22 mouse cellular contexts compared by ENCODE assay signal in the genomic region with DNA sequence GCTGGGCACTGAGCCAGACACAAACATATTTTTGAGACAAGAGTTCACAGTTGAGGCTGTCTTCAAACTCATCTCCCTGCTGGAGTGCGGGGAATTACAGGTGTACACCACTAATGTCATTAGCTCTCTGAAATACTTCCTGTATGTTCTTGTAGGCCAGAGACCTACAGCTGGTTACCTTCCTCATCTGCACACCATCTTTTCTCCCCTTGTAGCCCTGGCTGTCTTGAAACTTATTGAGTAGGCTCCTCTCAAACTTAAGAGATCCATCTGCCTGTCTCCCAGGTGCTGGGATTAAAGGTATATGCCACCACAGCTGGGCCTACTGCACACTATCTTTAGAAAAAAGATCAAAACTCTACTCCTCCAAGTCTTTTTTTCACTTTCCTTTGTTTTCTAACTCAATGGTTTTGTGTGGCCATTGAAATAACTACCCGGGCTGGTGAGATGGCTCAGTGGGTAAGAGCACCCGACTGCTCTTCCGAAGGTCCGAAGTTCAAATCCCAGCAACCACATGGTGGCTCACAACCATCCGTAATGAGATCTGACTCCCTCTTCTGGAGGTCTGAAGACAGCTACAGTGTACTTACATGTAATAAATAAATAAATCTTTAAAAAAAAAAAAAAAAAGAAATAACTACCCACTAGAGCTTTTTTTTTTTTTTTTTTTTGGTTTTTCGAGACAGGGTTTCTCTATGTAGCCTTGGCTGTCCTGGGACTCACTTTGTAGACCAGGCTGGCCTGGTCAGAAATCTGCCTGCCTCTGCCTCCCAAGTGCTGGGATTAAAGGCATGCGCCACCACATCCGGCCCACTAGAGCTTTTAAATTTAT. TPM values are rescaled to one million over a fixed set of nuclear protein-coding genes. Genes with fewer than 3 reads are reported as not detected.
DNase-seq lines count a peak whose midpoint lies in the region; ATAC-seq and TF ChIP-seq lines count a peak whose summit lies in the region.
"Not testable (repeated sequence)": the region's sequence is repeated elsewhere in the genome, so short reads cannot be mapped to it uniquely, and the experiment has no call there.
"Had no signal": no experiment of that assay in that cellular context is flagged by ENCODE, and none has a peak within 500 bp of the region (broad histone marks: within the 10 kb centered on the region; RNA-seq: fewer than 3 reads in every experiment).

No protein-coding gene starts in this region.

- not testable (repeated sequence) for H3K9ac ChIP-seq in heart, embryonic 11.5 days (ENCODE audit: low read depth, low read length); intestine, embryonic 16.5 days (ENCODE audit: low read depth, low read length); midbrain, embryonic 14.5 days (replicated peaks; ENCODE audit: low read length)
- peak overlapping the region; percentile 0; the same call in 1 of the 2 replicates for H3K9ac ChIP-seq in liver, embryonic 15.5 days

- TF ChIP-seq CTCF in G1E (IDR thresholded peaks at IDR 0.05; ENCODE audit: low read depth, low read length) = not testable (repeated sequence)

- not testable (repeated sequence) for H3K9me3 ChIP-seq in G1E (replicated peaks); heart, embryonic 11.5 days (replicated peaks; ENCODE audit: control insufficient read depth, low read length); intestine, embryonic 16.5 days (ENCODE audit: control insufficient read depth, low read length); limb, embryonic 10.5 days (replicated peaks); liver, embryonic 15.5 days (replicated peaks); midbrain, embryonic 14.5 days (ENCODE audit: control insufficient read depth, low read length)

- H3K27ac ChIP-seq in heart, embryonic 11.5 days (ENCODE audit: low read depth, low read length) = peak overlapping the region; percentile 29; the same call in 1 of the 2 replicates
- H3K27ac ChIP-seq in intestine, embryonic 16.5 days (ENCODE audit: low read length) = peak overlapping the region; percentile 97
- H3K27ac ChIP-seq in limb, embryonic 10.5 days; midbrain, embryonic 14.5 days (replicated peaks; ENCODE audit: low read depth, low read length): not testable (repeated sequence)
- peak overlapping the region; percentile 81; the same call in 1 of the 2 replicates for H3K27ac ChIP-seq in liver, embryonic 15.5 days (replicated peaks)

- not testable (repeated sequence) for ATAC-seq in G1E (ENCODE audit: extremely low read depth, insufficient number of reproducible peaks, low FRiP score, poor library complexity, severe bottlenecking); heart, embryonic 11.5 days (replicated peaks; ENCODE audit: insufficient number of reproducible peaks, low FRiP score, low TSS enrichment); intestine, embryonic 16.5 days; liver, embryonic 15.5 days (ENCODE audit: insufficient read depth); midbrain, embryonic 14.5 days (ENCODE audit: low FRiP score, low TSS enrichment)

- H3K4me1 ChIP-seq in G1E (ENCODE audit: insufficient read depth, low read depth, low read length) = peaks cover 25% of the 10 kb centered on the region
- H3K4me1 ChIP-seq in heart, embryonic 11.5 days (ENCODE audit: control insufficient read depth, insufficient read depth, low read length) = peaks cover 10% of the 10 kb centered on the region
- H3K4me1 ChIP-seq in intestine, embryonic 16.5 days (ENCODE audit: control insufficient read depth, insufficient read depth, low read length) = peaks cover 22% of the 10 kb centered on the region
- H3K4me1 ChIP-seq in limb, embryonic 10.5 days = not testable (repeated sequence)
- H3K4me1 ChIP-seq in liver, embryonic 15.5 days (replicated peaks) = peaks cover 36% of the 10 kb centered on the region
- H3K4me1 ChIP-seq in midbrain, embryonic 14.5 days (ENCODE audit: control insufficient read depth, insufficient read depth, low read length) = peaks cover 12% of the 10 kb centered on the region

- H3K27me3 ChIP-seq in G1E (ENCODE audit: insufficient read depth, low read length); heart, embryonic 11.5 days (ENCODE audit: control insufficient read depth, insufficient read depth, low read length); intestine, embryonic 16.5 days (replicated peaks; ENCODE audit: control insufficient read depth, insufficient read depth, low read length); limb, embryonic 10.5 days (ENCODE audit: low read depth, poor library complexity, severe bottlenecking); liver, embryonic 15.5 days; midbrain, embryonic 14.5 days (ENCODE audit: control insufficient read depth, insufficient read depth, low read length): not testable (repeated sequence)

- DNase-seq in 3T3-L1 (ENCODE audit: low read depth, low spot score) = peak; percentile 30
- not testable (repeated sequence) for DNase-seq in G1E (ENCODE audit: low spot score); limb, embryonic 10.5 days (ENCODE audit: low spot score)
- peak; percentile 50 for DNase-seq in embryo, embryonic 9.5 days (ENCODE audit: extremely low spot score)
- DNase-seq in midbrain, embryonic 14.5 days = peak; percentile 7

- peak overlapping the region; percentile 7; the same call in 1 of the 2 replicates for H3K4me3 ChIP-seq in G1E (ENCODE audit: low read depth, low read length)
- not testable (repeated sequence) for H3K4me3 ChIP-seq in heart, embryonic 11.5 days (ENCODE audit: low read depth, low read length); intestine, embryonic 16.5 days (ENCODE audit: low read length); liver, embryonic 15.5 days (replicated peaks); midbrain, embryonic 14.5 days (replicated peaks; ENCODE audit: low read depth, low read length)
- H3K4me3 ChIP-seq in limb, embryonic 10.5 days = peak overlapping the region; percentile 98; the same call in 1 of the 2 replicates

- peaks cover 37% of the 10 kb centered on the region for H3K36me3 ChIP-seq in G1E (replicated peaks)
- H3K36me3 ChIP-seq in heart, embryonic 11.5 days (ENCODE audit: control insufficient read depth, insufficient read depth, low read length) = peaks cover 19% of the 10 kb centered on the region
- H3K36me3 ChIP-seq in intestine, embryonic 16.5 days (ENCODE audit: control insufficient read depth, insufficient read depth, low read length) = not testable (repeated sequence)
- H3K36me3 ChIP-seq in limb, embryonic 10.5 days = peaks cover 29% of the 10 kb centered on the region
- H3K36me3 ChIP-seq in liver, embryonic 15.5 days (replicated peaks) = peaks cover 17% of the 10 kb centered on the region
- peaks cover 25% of the 10 kb centered on the region for H3K36me3 ChIP-seq in midbrain, embryonic 14.5 days (ENCODE audit: control insufficient read depth, insufficient read depth, low read length)

- not testable (repeated sequence) for H3K4me2 ChIP-seq in heart, embryonic 11.5 days; intestine, embryonic 16.5 days (ENCODE audit: low read depth, low read length); liver, embryonic 15.5 days; midbrain, embryonic 14.5 days (ENCODE audit: low read length)

- WGBS in heart, embryonic 11.5 days (ENCODE audit: insufficient replicate concordance) = 58% methylated on average over 9 of the region's 9 CpGs
- 49% methylated on average over 9 of the region's 9 CpGs for WGBS in intestine, embryonic 16.5 days
- 69% methylated on average over 9 of the region's 9 CpGs for WGBS in limb, embryonic 10.5 days
- 34% methylated on average over 9 of the region's 9 CpGs for WGBS in liver, embryonic 15.5 days (ENCODE audit: insufficient replicate concordance)
- WGBS in midbrain, embryonic 14.5 days = 60% methylated on average over 9 of the region's 9 CpGs

RNA-seq across cellular contexts. Expression of gene Hspa1b, which starts 10.1 kb away (rescaled TPM):
- total RNA-seq in G1E (2014; fragmentation: Nextera tagmentation) (0.24 TPM in 1 of 2 replicates, not detected in the other), G1E (2017) (0.11 and 0.35 TPM in 2 replicates)
- polyA plus RNA-seq in G1E (2012) = 0.93 and 0.94 TPM in 2 replicates
- polyA plus RNA-seq in heart, embryonic 11.5 days (2014; fragmentation: Nextera tagmentation; extraction: Ambion mirVana) = 0.48 and 0.50 TPM in 2 replicates
- 0.22 and 0.24 TPM in 2 replicates for polyA plus RNA-seq in intestine, embryonic 16.5 days (2015; fragmentation: Nextera tagmentation; extraction: Ambion mirVana)
- polyA plus RNA-seq in limb, embryonic 10.5 days (2016; fragmentation: Nextera tagmentation; extraction: Ambion mirVana) = 0.08 and 0.14 TPM in 2 replicates
- 0.06 and 0.14 TPM in 2 replicates for polyA plus RNA-seq in liver, embryonic 15.5 days (2015; fragmentation: Nextera tagmentation; extraction: Ambion mirVana)
- 0.17 and 0.53 TPM in 2 replicates for polyA plus RNA-seq in midbrain, embryonic 14.5 days (2014; fragmentation: Nextera tagmentation; extraction: Ambion mirVana)
- polyA plus RNA-seq: forebrain, embryonic 16.5 days had no signal

RNA-seq across cellular contexts. Expression of gene Neu1, which starts 17.9 kb away (rescaled TPM):
- 11.6 and 12.6 TPM in 2 replicates for total RNA-seq in G1E (2014; fragmentation: Nextera tagmentation)
- 17.2 and 19.7 TPM in 2 replicates for total RNA-seq in G1E (2017)
- polyA plus RNA-seq in G1E (2012) = 9.2 and 12.0 TPM in 2 replicates
- polyA plus RNA-seq in heart, embryonic 11.5 days (2014; fragmentation: Nextera tagmentation; extraction: Ambion mirVana) = 16.0 and 16.6 TPM in 2 replicates
- 226 and 301 TPM in 2 replicates for polyA plus RNA-seq in intestine, embryonic 16.5 days (2015; fragmentation: Nextera tagmentation; extraction: Ambion mirVana)
- 14.6 and 16.1 TPM in 2 replicates for polyA plus RNA-seq in limb, embryonic 10.5 days (2016; fragmentation: Nextera tagmentation; extraction: Ambion mirVana)
- 17.1 and 19.8 TPM in 2 replicates for polyA plus RNA-seq in liver, embryonic 15.5 days (2015; fragmentation: Nextera tagmentation; extraction: Ambion mirVana)
- polyA plus RNA-seq in midbrain, embryonic 14.5 days (2014; fragmentation: Nextera tagmentation; extraction: Ambion mirVana) = 25.1 and 28.2 TPM in 2 replicates

RNA-seq across cellular contexts. Expression of gene Gm20481, which starts 20.8 kb away (rescaled TPM):
- total RNA-seq in G1E (2014; fragmentation: Nextera tagmentation) (not detected in 2 replicates), G1E (2017) (0.44 TPM in 1 of 2 replicates, not detected in the other)
- polyA plus RNA-seq in G1E (2012) = not detected in 2 replicates
- not detected in 2 replicates for polyA plus RNA-seq in heart, embryonic 11.5 days (2014; fragmentation: Nextera tagmentation; extraction: Ambion mirVana)
- polyA plus RNA-seq in intestine, embryonic 16.5 days (2015; fragmentation: Nextera tagmentation; extraction: Ambion mirVana) = not detected in 2 replicates
- polyA plus RNA-seq in limb, embryonic 10.5 days (2016; fragmentation: Nextera tagmentation; extraction: Ambion mirVana) = not detected in 2 replicates
- 0.32 TPM in 1 of 2 replicates, not detected in the other for polyA plus RNA-seq in liver, embryonic 15.5 days (2015; fragmentation: Nextera tagmentation; extraction: Ambion mirVana)
- polyA plus RNA-seq in midbrain, embryonic 14.5 days (2014; fragmentation: Nextera tagmentation; extraction: Ambion mirVana) = 1.1 and 2.3 TPM in 2 replicates
- total RNA-seq: adrenal gland, postnatal 25 days; gastrocnemius, postnatal 25 days; heart, adult 2 months; heart, postnatal 4 days; layer of hippocampus, adult 2 months; layer of hippocampus, postnatal 36 days; left cerebral cortex, postnatal 14 days; liver, adult 2 months; megakaryocyte, adult 5-6 weeks had no signal
- polyA plus RNA-seq: erythroblast, embryonic 14.5 days; forebrain, embryonic 16.5 days; heart, adult 2 months; heart, embryonic 15.5 days; liver, adult 2 months; midbrain, embryonic 16.5 days; thymus, adult 2 months had no signal

RNA-seq across cellular contexts. Expression of gene Hspa1a, which starts 23.0 kb away (rescaled TPM):
- total RNA-seq in G1E (2014; fragmentation: Nextera tagmentation) = not detected in 2 replicates
- 0.06 TPM in 1 of 2 replicates, not detected in the other for total RNA-seq in G1E (2017)
- 0.18 and 0.22 TPM in 2 replicates for polyA plus RNA-seq in G1E (2012)
- 1.9 and 2.5 TPM in 2 replicates for polyA plus RNA-seq in heart, embryonic 11.5 days (2014; fragmentation: Nextera tagmentation; extraction: Ambion mirVana)
- polyA plus RNA-seq in intestine, embryonic 16.5 days (2015; fragmentation: Nextera tagmentation; extraction: Ambion mirVana) = 6.3 and 6.6 TPM in 2 replicates
- polyA plus RNA-seq in limb, embryonic 10.5 days (2016; fragmentation: Nextera tagmentation; extraction: Ambion mirVana) = 1.1 and 1.4 TPM in 2 replicates
- 0.96 and 1.6 TPM in 2 replicates for polyA plus RNA-seq in liver, embryonic 15.5 days (2015; fragmentation: Nextera tagmentation; extraction: Ambion mirVana)
- 5.6 and 8.1 TPM in 2 replicates for polyA plus RNA-seq in midbrain, embryonic 14.5 days (2014; fragmentation: Nextera tagmentation; extraction: Ambion mirVana)

RNA-seq across cellular contexts. Expression of gene Hspa1l, which starts 23.6 kb away (rescaled TPM):
- total RNA-seq in G1E (2014; fragmentation: Nextera tagmentation) = not detected in 2 replicates
- total RNA-seq in G1E (2017) = 0.05 and 0.12 TPM in 2 replicates
- polyA plus RNA-seq in G1E (2012) = not detected in 2 replicates
- 1.7 and 4.0 TPM in 2 replicates for polyA plus RNA-seq in heart, embryonic 11.5 days (2014; fragmentation: Nextera tagmentation; extraction: Ambion mirVana)
- polyA plus RNA-seq in intestine, embryonic 16.5 days (2015; fragmentation: Nextera tagmentation; extraction: Ambion mirVana) = 0.38 and 0.57 TPM in 2 replicates
- 0.58 and 0.85 TPM in 2 replicates for polyA plus RNA-seq in limb, embryonic 10.5 days (2016; fragmentation: Nextera tagmentation; extraction: Ambion mirVana)
- 0.25 and 0.31 TPM in 2 replicates for polyA plus RNA-seq in liver, embryonic 15.5 days (2015; fragmentation: Nextera tagmentation; extraction: Ambion mirVana)
- polyA plus RNA-seq in midbrain, embryonic 14.5 days (2014; fragmentation: Nextera tagmentation; extraction: Ambion mirVana) = 1.6 and 2.3 TPM in 2 replicates
- polyA plus RNA-seq: liver, adult 2 months had no signal
